Mouse (Mus musculus): ENCODE data around the gene Apoc2. TPM values are rescaled to one million over a fixed set of nuclear protein-coding genes. Genes with fewer than 3 reads are reported as not detected.

Gene Apoc2
- total RNA-seq, 1 experiment: not detected

DNA sequence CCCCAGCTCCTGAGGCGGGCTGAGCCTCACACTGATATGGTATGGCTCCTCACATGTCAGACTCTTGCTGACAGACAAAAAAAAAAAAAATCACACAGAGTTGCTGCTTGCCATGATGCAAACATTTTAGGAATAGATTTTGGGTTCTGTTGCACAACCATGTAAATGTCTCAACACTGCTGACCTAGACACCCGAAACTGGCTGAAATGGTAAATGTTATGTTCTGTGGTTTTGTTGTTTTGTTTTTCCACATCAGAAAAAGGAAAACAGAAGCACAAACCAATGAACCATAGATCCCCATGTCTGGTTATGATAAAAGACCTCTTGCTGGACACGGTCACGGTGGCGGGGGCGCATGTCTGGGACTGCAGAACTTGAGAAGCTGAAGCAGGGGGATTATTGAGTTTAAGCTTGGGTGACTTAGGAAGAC is 6.0 kb upstream of the Apoc2 start:
- in situ Hi-C loops (cut with MboI; ENCODE audit: low sequenced_read_pairs in 2 of 2, unreplicated experiment in 2 of 2): no loop called here
- Histone ChIP-seq H3K4me1 (ENCODE audit: control insufficient read depth in 2 of 2, insufficient read depth in 2 of 2, low read length in 2 of 2, poor library complexity in 1 of 2) (peaks cover 0 to 27% of the 10 kb centered on the region in 2 experiments; a peak in 3 of 4 replicates), H3K4me3 (ENCODE audit: insufficient read depth in 1 of 2, low read depth in 1 of 2, low read length in 2 of 2, poor library complexity in 1 of 2, severe bottlenecking in 1 of 2) (no peak overlapping the region), H3K27ac (ENCODE audit: insufficient read depth, low read depth, low read length, poor library complexity, severe bottlenecking) (no peak overlapping the region), H3K9me3 (ENCODE audit: control insufficient read depth, insufficient read depth, low read depth, low read length) (no peaks in the 10 kb centered on the region), H3K9ac (ENCODE audit: insufficient read depth, low read depth, low read length, poor library complexity, severe bottlenecking) (no peak overlapping the region), H3K36me3 (ENCODE audit: control insufficient read depth, insufficient read depth, low read length, poor library complexity, severe bottlenecking) (no peaks in the 10 kb centered on the region)
- DNase-seq (ENCODE audit: low read depth, low spot score): no peak
- TF ChIP-seq CHD2 (IDR thresholded peaks at IDR 0.05; ENCODE audit: low read depth, low read length) (no peak), ZC3H11A (IDR thresholded peaks at IDR 0.05; ENCODE audit: borderline replicate concordance, low read depth, low read length) (no peak), HCFC1 (IDR thresholded peaks at IDR 0.05; ENCODE audit: borderline replicate concordance, insufficient read depth, low read length) (no peak), ZNF384 (IDR thresholded peaks at IDR 0.05; ENCODE audit: low read depth, low read length) (no peak), MAFK (IDR thresholded peaks at IDR 0.05; ENCODE audit: insufficient read depth, low read depth, low read length) (no peak)

DNA sequence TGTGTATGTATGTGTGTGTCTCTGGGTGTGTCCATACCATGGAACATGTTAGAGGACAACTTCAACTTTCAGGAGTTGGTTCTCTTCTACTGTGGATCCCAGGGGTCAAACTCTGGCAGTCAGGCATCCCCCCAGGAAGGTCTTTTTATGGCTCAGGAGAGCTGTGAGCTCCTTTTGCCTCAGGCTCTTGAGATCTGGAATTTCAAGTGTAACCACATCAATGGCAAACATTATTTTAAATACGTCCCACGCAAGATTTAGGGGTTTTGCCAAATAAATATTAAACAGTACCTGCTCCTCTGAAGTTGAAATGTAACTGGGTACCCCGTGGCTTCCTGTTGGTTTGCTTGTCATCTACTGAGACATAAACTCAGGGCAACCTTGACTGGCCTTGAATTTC is 5.2 kb upstream of the Apoc2 start:
- no peak for DNase-seq (ENCODE audit: low read depth, low spot score)
- in situ Hi-C loops (cut with MboI; ENCODE audit: low sequenced_read_pairs in 2 of 2, unreplicated experiment in 2 of 2): no loop called here
- no peak overlapping the region for H3K27ac ChIP-seq (ENCODE audit: insufficient read depth, low read depth, low read length, poor library complexity, severe bottlenecking)
- H3K4me3 ChIP-seq (ENCODE audit: insufficient read depth in 1 of 2, low read depth in 1 of 2, low read length in 2 of 2, poor library complexity in 1 of 2, severe bottlenecking in 1 of 2): no peak overlapping the region
- H3K36me3 ChIP-seq (ENCODE audit: control insufficient read depth, insufficient read depth, low read length, poor library complexity, severe bottlenecking): no peaks in the 10 kb centered on the region
- no peaks in the 10 kb centered on the region for H3K9me3 ChIP-seq (ENCODE audit: control insufficient read depth, insufficient read depth, low read depth, low read length)
- H3K4me1 ChIP-seq (ENCODE audit: control insufficient read depth in 2 of 2, insufficient read depth in 2 of 2, low read length in 2 of 2, poor library complexity in 1 of 2): peaks cover 0 to 27% of the 10 kb centered on the region in 2 experiments; a peak in 3 of 4 replicates
- H3K9ac ChIP-seq (ENCODE audit: insufficient read depth, low read depth, low read length, poor library complexity, severe bottlenecking): no peak overlapping the region
- TF ChIP-seq MAFK (IDR thresholded peaks at IDR 0.05; ENCODE audit: insufficient read depth, low read depth, low read length) (no peak), HCFC1 (IDR thresholded peaks at IDR 0.05; ENCODE audit: borderline replicate concordance, insufficient read depth, low read length) (no peak), ZC3H11A (IDR thresholded peaks at IDR 0.05; ENCODE audit: borderline replicate concordance, low read depth, low read length) (no peak), ZNF384 (IDR thresholded peaks at IDR 0.05; ENCODE audit: low read depth, low read length) (no peak), CHD2 (IDR thresholded peaks at IDR 0.05; ENCODE audit: low read depth, low read length) (no peak)

DNA sequence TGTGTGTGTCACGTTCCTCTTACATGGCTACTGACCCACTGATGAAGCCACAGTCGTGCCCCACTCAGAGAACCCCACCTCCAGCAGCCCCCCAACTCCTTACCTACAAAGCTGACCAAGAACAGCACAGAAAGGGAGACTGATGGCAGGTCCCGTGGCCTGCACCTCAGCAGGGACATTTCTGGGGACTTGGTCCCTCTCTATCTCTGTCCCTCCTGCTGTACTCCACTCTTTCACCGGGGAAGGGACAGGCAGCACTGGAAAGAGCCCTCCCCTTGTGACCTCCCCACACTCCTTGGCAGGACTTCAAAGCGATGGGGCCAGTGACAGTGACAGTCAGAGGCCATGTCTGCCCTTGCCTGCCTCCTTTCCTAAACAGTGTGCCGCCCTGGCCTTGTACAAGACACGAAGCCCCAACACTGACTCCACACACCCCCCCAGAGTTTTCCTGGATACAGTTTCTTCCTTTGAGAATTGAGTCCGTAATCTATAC is 3.5 kb upstream of the Apoc2 start, which contains the start of the genes Gm44805 and Apoc4:
TSS of gene Gm44805 (minus strand) at position 222 of the 493 bp plus-strand sequence.
TSS of gene Apoc4 (minus strand) at position 278 of the 493 bp plus-strand sequence.
- Histone ChIP-seq H3K27ac (ENCODE audit: insufficient read depth, low read depth, low read length, poor library complexity, severe bottlenecking) (no peak within 1 kb of the TSS), H3K4me1 (ENCODE audit: control insufficient read depth in 2 of 2, insufficient read depth in 2 of 2, low read length in 2 of 2, poor library complexity in 1 of 2) (peaks cover 0 to 24% of the 10 kb centered on the region in 2 experiments; a peak in 3 of 4 replicates), H3K36me3 (ENCODE audit: control insufficient read depth, insufficient read depth, low read length, poor library complexity, severe bottlenecking) (no peaks in the 10 kb centered on the region), H3K9ac (ENCODE audit: insufficient read depth, low read depth, low read length, poor library complexity, severe bottlenecking) (no peak within 1 kb of the TSS), H3K4me3 (ENCODE audit: insufficient read depth in 1 of 2, low read depth in 1 of 2, low read length in 2 of 2, poor library complexity in 1 of 2, severe bottlenecking in 1 of 2) (no peak within 1 kb of the TSS), H3K9me3 (ENCODE audit: control insufficient read depth, insufficient read depth, low read depth, low read length) (no peaks in the 10 kb centered on the region)
- TF ChIP-seq MAFK (IDR thresholded peaks at IDR 0.05; ENCODE audit: insufficient read depth, low read depth, low read length): no peak
- TF ChIP-seq CHD2 (IDR thresholded peaks at IDR 0.05; ENCODE audit: low read depth, low read length): no peak
- no peak for TF ChIP-seq ZNF384 (IDR thresholded peaks at IDR 0.05; ENCODE audit: low read depth, low read length)
- no peak for TF ChIP-seq HCFC1 (IDR thresholded peaks at IDR 0.05; ENCODE audit: borderline replicate concordance, insufficient read depth, low read length)
- TF ChIP-seq ZC3H11A (IDR thresholded peaks at IDR 0.05; ENCODE audit: borderline replicate concordance, low read depth, low read length): no peak
- no peak for DNase-seq (ENCODE audit: low read depth, low spot score)
- in situ Hi-C loops (cut with MboI; ENCODE audit: low sequenced_read_pairs in 2 of 2, unreplicated experiment in 2 of 2): no loop called here

DNA sequence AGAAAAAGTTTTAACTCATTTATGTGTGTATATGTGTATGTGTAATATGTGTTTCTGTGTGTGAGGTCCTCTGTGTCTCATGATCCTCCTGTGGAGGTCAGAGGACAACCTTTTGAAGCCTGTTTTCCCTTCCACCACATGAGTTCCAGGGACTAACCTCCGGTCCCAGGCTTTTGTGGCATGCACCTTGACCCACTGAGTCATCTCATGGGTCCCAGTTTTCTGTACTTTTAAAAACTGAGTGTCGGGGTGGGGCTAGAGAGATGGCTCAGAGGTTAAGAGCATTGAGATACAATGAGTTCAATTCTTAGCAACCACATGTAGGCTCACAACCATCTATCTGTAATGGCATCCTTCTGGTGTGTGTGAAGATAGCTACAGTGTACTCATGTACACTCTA is 3.0 kb upstream of the Apoc2 start:
- H3K27ac ChIP-seq (ENCODE audit: insufficient read depth, low read depth, low read length, poor library complexity, severe bottlenecking): no peak overlapping the region
- peaks cover 0 to 20% of the 10 kb centered on the region in 2 experiments; a peak in 3 of 4 replicates for H3K4me1 ChIP-seq (ENCODE audit: control insufficient read depth in 2 of 2, insufficient read depth in 2 of 2, low read length in 2 of 2, poor library complexity in 1 of 2)
- in situ Hi-C loops (cut with MboI; ENCODE audit: low sequenced_read_pairs in 2 of 2, unreplicated experiment in 2 of 2): no loop called here
- no peaks in the 10 kb centered on the region for H3K36me3 ChIP-seq (ENCODE audit: control insufficient read depth, insufficient read depth, low read length, poor library complexity, severe bottlenecking)
- DNase-seq (ENCODE audit: low read depth, low spot score): no peak
- no peak overlapping the region for H3K9ac ChIP-seq (ENCODE audit: insufficient read depth, low read depth, low read length, poor library complexity, severe bottlenecking)
- H3K9me3 ChIP-seq (ENCODE audit: control insufficient read depth, insufficient read depth, low read depth, low read length): no peaks in the 10 kb centered on the region
- no peak overlapping the region for H3K4me3 ChIP-seq (ENCODE audit: insufficient read depth in 1 of 2, low read depth in 1 of 2, low read length in 2 of 2, poor library complexity in 1 of 2, severe bottlenecking in 1 of 2)
- TF ChIP-seq HCFC1 (IDR thresholded peaks at IDR 0.05; ENCODE audit: borderline replicate concordance, insufficient read depth, low read length) (no peak), CHD2 (IDR thresholded peaks at IDR 0.05; ENCODE audit: low read depth, low read length) (no peak), ZC3H11A (IDR thresholded peaks at IDR 0.05; ENCODE audit: borderline replicate concordance, low read depth, low read length) (no peak), ZNF384 (IDR thresholded peaks at IDR 0.05; ENCODE audit: low read depth, low read length) (no peak), MAFK (IDR thresholded peaks at IDR 0.05; ENCODE audit: insufficient read depth, low read depth, low read length) (no peak)

Measured in ES-E14 (cell line).